Mouse (Mus musculus): ENCODE results near the gene Caln1. TPM values are rescaled to one million over a fixed set of nuclear protein-coding genes. Genes with fewer than 3 reads are reported as not detected.
A peak's percentile ranks its signal among the peaks of the same experiment; 100 is the strongest.

Gene Caln1
- polyA plus RNA-seq, 1 experiment from 2014 or later, result 0.38 TPM

GRCm38 (mm10) chr5:130797713-130798112 is 428.5 kb downstream of the Caln1 start:
- no peak for ATAC-seq (replicated peaks; ENCODE audit: insufficient number of reproducible peaks, low FRiP score, low TSS enrichment, low read depth)
- Histone ChIP-seq H3K36me3 (replicated peaks; ENCODE audit: control insufficient read depth, insufficient read depth, low read depth, low read length) (no peaks in the 10 kb centered on the region), H3K27ac (replicated peaks; ENCODE audit: low read depth, low read length) (no peak overlapping the region), H3K4me1 (ENCODE audit: control insufficient read depth, insufficient read depth, low read length) (no peaks in the 10 kb centered on the region), H3K27me3 (ENCODE audit: control insufficient read depth, insufficient read depth, low read length) (no peaks in the 10 kb centered on the region), H3K9me3 (replicated peaks; ENCODE audit: control insufficient read depth, low read length) (no peaks in the 10 kb centered on the region), H3K9ac (replicated peaks; ENCODE audit: low read length) (no peak overlapping the region), H3K4me2 (ENCODE audit: low read depth, low read length) (no peak overlapping the region), H3K4me3 (ENCODE audit: low read depth, low read length) (no peak overlapping the region)
- no peak for DNase-seq (ENCODE audit: low spot score)
- WGBS, result 84% methylated on average over 5 of the region's 5 CpGs

- H3K4me1 ChIP-seq (ENCODE audit: control insufficient read depth, insufficient read depth, low read length), result no peaks in the 10 kb centered on the region
- H3K9ac ChIP-seq (replicated peaks; ENCODE audit: low read length), result no peak overlapping the region
- no peaks in the 10 kb centered on the region for H3K36me3 ChIP-seq (replicated peaks; ENCODE audit: control insufficient read depth, insufficient read depth, low read depth, low read length)
- H3K27me3 ChIP-seq (ENCODE audit: control insufficient read depth, insufficient read depth, low read length), result no peaks in the 10 kb centered on the region
- no peak overlapping the region for H3K4me2 ChIP-seq (ENCODE audit: low read depth, low read length)
- no peak overlapping the region for H3K4me3 ChIP-seq (ENCODE audit: low read depth, low read length)
- H3K27ac ChIP-seq (replicated peaks; ENCODE audit: low read depth, low read length), result no peak overlapping the region
- ATAC-seq (replicated peaks; ENCODE audit: insufficient number of reproducible peaks, low FRiP score, low TSS enrichment, low read depth) (no peak), DNase-seq (ENCODE audit: low spot score) (no peak)
- no peaks in the 10 kb centered on the region for H3K9me3 ChIP-seq (replicated peaks; ENCODE audit: control insufficient read depth, low read length)
- 15% methylated on average over 6 of the region's 6 CpGs for WGBS
These were observed 441.1 kb downstream of the Caln1 start for GRCm38 (mm10) chr5:130810314-130810713.

GRCm38 (mm10) chr5:130810846-130811245 is 441.6 kb downstream of the Caln1 start:
- ATAC-seq (replicated peaks; ENCODE audit: insufficient number of reproducible peaks, low FRiP score, low TSS enrichment, low read depth) (no peak), DNase-seq (ENCODE audit: low spot score) (no peak)
- no peaks in the 10 kb centered on the region for H3K9me3 ChIP-seq (replicated peaks; ENCODE audit: control insufficient read depth, low read length)
- no peak overlapping the region for H3K27ac ChIP-seq (replicated peaks; ENCODE audit: low read depth, low read length)
- H3K4me1 ChIP-seq (ENCODE audit: control insufficient read depth, insufficient read depth, low read length), result no peaks in the 10 kb centered on the region
- H3K4me2 ChIP-seq (ENCODE audit: low read depth, low read length), result no peak overlapping the region
- H3K4me3 ChIP-seq (ENCODE audit: low read depth, low read length), result no peak overlapping the region
- no peaks in the 10 kb centered on the region for H3K27me3 ChIP-seq (ENCODE audit: control insufficient read depth, insufficient read depth, low read length)
- H3K9ac ChIP-seq (replicated peaks; ENCODE audit: low read length), result no peak overlapping the region
- WGBS, result 0% methylated on average over 1 of the region's 1 CpGs
- no peaks in the 10 kb centered on the region for H3K36me3 ChIP-seq (replicated peaks; ENCODE audit: control insufficient read depth, insufficient read depth, low read depth, low read length)

- Histone ChIP-seq H3K36me3 (replicated peaks; ENCODE audit: control insufficient read depth, insufficient read depth, low read depth, low read length) (no peaks in the 10 kb centered on the region), H3K27ac (replicated peaks; ENCODE audit: low read depth, low read length) (no peak overlapping the region), H3K4me1 (ENCODE audit: control insufficient read depth, insufficient read depth, low read length) (no peaks in the 10 kb centered on the region), H3K9me3 (replicated peaks; ENCODE audit: control insufficient read depth, low read length) (no peaks in the 10 kb centered on the region), H3K4me2 (ENCODE audit: low read depth, low read length) (no peak overlapping the region), H3K27me3 (ENCODE audit: control insufficient read depth, insufficient read depth, low read length) (no peaks in the 10 kb centered on the region), H3K4me3 (ENCODE audit: low read depth, low read length) (no peak overlapping the region), H3K9ac (replicated peaks; ENCODE audit: low read length) (no peak overlapping the region)
- 43% methylated on average over 3 of the region's 3 CpGs for WGBS
- DNase-seq (ENCODE audit: low spot score), result peak; percentile 72
- no peak for ATAC-seq (replicated peaks; ENCODE audit: insufficient number of reproducible peaks, low FRiP score, low TSS enrichment, low read depth)
These were observed 442.0 kb downstream of the Caln1 start for GRCm38 (mm10) chr5:130811266-130811665.

GRCm38 (mm10) chr5:130811966-130812365 is 442.7 kb downstream of the Caln1 start:
- DNase-seq (ENCODE audit: low spot score) (no peak), ATAC-seq (replicated peaks; ENCODE audit: insufficient number of reproducible peaks, low FRiP score, low TSS enrichment, low read depth) (no peak)
- Histone ChIP-seq H3K4me3 (ENCODE audit: low read depth, low read length) (no peak overlapping the region), H3K27ac (replicated peaks; ENCODE audit: low read depth, low read length) (no peak overlapping the region), H3K27me3 (ENCODE audit: control insufficient read depth, insufficient read depth, low read length) (no peaks in the 10 kb centered on the region), H3K4me2 (ENCODE audit: low read depth, low read length) (no peak overlapping the region), H3K36me3 (replicated peaks; ENCODE audit: control insufficient read depth, insufficient read depth, low read depth, low read length) (no peaks in the 10 kb centered on the region), H3K9me3 (replicated peaks; ENCODE audit: control insufficient read depth, low read length) (no peaks in the 10 kb centered on the region), H3K9ac (replicated peaks; ENCODE audit: low read length) (no peak overlapping the region), H3K4me1 (ENCODE audit: control insufficient read depth, insufficient read depth, low read length) (no peaks in the 10 kb centered on the region)
- 95% methylated on average over 2 of the region's 3 CpGs for WGBS

- no peak overlapping the region for H3K4me2 ChIP-seq (ENCODE audit: low read depth, low read length)
- no peaks in the 10 kb centered on the region for H3K36me3 ChIP-seq (replicated peaks; ENCODE audit: control insufficient read depth, insufficient read depth, low read depth, low read length)
- ATAC-seq (replicated peaks; ENCODE audit: insufficient number of reproducible peaks, low FRiP score, low TSS enrichment, low read depth) (no peak), DNase-seq (ENCODE audit: low spot score) (no peak)
- no peak overlapping the region for H3K27ac ChIP-seq (replicated peaks; ENCODE audit: low read depth, low read length)
- no peak overlapping the region for H3K4me3 ChIP-seq (ENCODE audit: low read depth, low read length)
- 93% methylated on average over 8 of the region's 8 CpGs for WGBS
- no peaks in the 10 kb centered on the region for H3K4me1 ChIP-seq (ENCODE audit: control insufficient read depth, insufficient read depth, low read length)
- H3K27me3 ChIP-seq (ENCODE audit: control insufficient read depth, insufficient read depth, low read length), result no peaks in the 10 kb centered on the region
- no peak overlapping the region for H3K9ac ChIP-seq (replicated peaks; ENCODE audit: low read length)
- H3K9me3 ChIP-seq (replicated peaks; ENCODE audit: control insufficient read depth, low read length), result no peaks in the 10 kb centered on the region
These were observed 443.3 kb downstream of the Caln1 start for GRCm38 (mm10) chr5:130812556-130812955.

GRCm38 (mm10) chr5:130813089-130813488 is 443.8 kb downstream of the Caln1 start:
- no peak for DNase-seq (ENCODE audit: low spot score)
- no peaks in the 10 kb centered on the region for H3K4me1 ChIP-seq (ENCODE audit: control insufficient read depth, insufficient read depth, low read length)
- H3K27me3 ChIP-seq (ENCODE audit: control insufficient read depth, insufficient read depth, low read length), result no peaks in the 10 kb centered on the region
- no peak overlapping the region for H3K4me3 ChIP-seq (ENCODE audit: low read depth, low read length)
- H3K9ac ChIP-seq (replicated peaks; ENCODE audit: low read length), result no peak overlapping the region
- no peak for ATAC-seq (replicated peaks; ENCODE audit: insufficient number of reproducible peaks, low FRiP score, low TSS enrichment, low read depth)
- WGBS, result 86% methylated on average over 9 of the region's 9 CpGs
- no peaks in the 10 kb centered on the region for H3K9me3 ChIP-seq (replicated peaks; ENCODE audit: control insufficient read depth, low read length)
- H3K36me3 ChIP-seq (replicated peaks; ENCODE audit: control insufficient read depth, insufficient read depth, low read depth, low read length), result no peaks in the 10 kb centered on the region
- no peak overlapping the region for H3K27ac ChIP-seq (replicated peaks; ENCODE audit: low read depth, low read length)
- no peak overlapping the region for H3K4me2 ChIP-seq (ENCODE audit: low read depth, low read length)

DNA sequence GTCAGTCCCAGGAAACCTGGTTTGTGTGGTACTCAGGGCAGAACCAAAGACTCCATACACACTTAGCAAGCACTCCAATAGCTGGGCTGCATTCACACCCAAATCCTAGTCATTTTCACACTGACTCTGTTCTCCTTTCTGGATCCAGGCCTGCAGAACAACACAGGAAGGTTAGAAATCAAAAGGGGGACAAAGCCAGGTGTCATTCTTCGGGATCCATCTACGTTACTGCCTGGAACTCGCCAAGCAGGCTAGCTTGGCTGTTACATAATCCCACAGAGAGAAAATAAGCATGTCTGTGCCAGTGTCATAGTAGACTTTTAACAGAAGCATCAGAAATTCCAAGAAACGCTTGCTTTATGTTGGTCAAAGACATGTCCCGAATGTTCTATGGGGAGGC is 446.1 kb downstream of the Caln1 start:
- 83% methylated on average over 5 of the region's 5 CpGs for WGBS
- no peak overlapping the region for H3K27ac ChIP-seq (replicated peaks; ENCODE audit: low read depth, low read length)
- no peak for ATAC-seq (replicated peaks; ENCODE audit: insufficient number of reproducible peaks, low FRiP score, low TSS enrichment, low read depth)
- DNase-seq (ENCODE audit: low spot score), result no peak
- H3K9me3 ChIP-seq (replicated peaks; ENCODE audit: control insufficient read depth, low read length), result no peaks in the 10 kb centered on the region
- no peaks in the 10 kb centered on the region for H3K27me3 ChIP-seq (ENCODE audit: control insufficient read depth, insufficient read depth, low read length)
- no peak overlapping the region for H3K4me3 ChIP-seq (ENCODE audit: low read depth, low read length)
- no peaks in the 10 kb centered on the region for H3K36me3 ChIP-seq (replicated peaks; ENCODE audit: control insufficient read depth, insufficient read depth, low read depth, low read length)
- no peaks in the 10 kb centered on the region for H3K4me1 ChIP-seq (ENCODE audit: control insufficient read depth, insufficient read depth, low read length)
- H3K9ac ChIP-seq (replicated peaks; ENCODE audit: low read length), result no peak overlapping the region
- no peak overlapping the region for H3K4me2 ChIP-seq (ENCODE audit: low read depth, low read length)

Data from embryonic facial prominence, embryonic 11.5 days (tissue).